Mouse (Mus musculus): Measurements from ENCODE around the gene Top2a. TPM values are rescaled to one million over a fixed set of nuclear protein-coding genes. Genes with fewer than 3 reads are reported as not detected.

The Top2a gene
- 59.2 and 85.6 TPM in 2 replicates for polyA plus RNA-seq (2012; rRNA removed)

DNA sequence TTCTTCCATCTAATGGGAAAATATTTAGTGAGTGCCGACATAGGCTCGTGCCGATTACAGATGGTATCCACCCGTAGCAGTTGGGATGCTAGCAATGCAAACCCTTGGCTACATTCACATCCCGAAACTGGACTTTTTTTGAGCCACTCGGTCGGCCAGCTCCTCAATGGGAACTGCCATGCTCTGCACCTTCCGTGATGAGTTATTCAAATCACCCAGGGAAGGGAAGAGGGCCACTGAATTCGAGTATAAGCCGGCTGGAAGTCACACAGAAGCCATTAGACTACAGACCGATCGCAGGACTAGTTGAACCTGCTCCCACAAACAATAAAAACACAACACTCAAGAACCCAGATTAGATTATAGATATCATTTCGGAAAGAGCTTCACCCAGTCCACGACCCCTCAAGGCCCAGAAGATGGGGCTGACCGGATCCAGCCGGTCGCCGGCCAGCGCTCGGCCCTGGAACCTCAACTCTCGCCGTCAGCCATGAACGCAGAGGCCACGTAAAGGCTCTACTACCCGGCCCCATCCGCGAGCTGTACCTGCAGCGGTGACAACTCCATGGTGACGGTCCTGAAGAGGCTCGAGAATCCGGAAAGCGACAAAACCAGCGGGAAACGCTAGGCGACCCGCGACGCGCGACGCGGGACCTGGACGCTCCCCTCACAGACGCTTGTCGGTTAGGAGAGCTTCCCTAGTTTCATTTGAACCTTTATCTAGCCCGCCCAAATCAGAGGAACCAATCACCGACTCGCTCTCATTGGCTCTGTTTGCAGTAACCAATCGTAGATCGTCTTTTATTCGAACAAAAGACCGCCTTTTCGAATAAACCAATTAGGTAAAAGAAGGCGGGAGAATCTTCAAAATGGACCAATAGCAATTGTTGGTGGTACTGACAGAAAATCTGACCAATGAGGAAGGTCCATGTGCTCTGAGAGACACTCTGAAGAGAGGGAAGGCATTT is at the start of gene Top2a:
Top2a (minus strand) TSS at position 690 of the 968 bp plus-strand sequence.
- Histone ChIP-seq H3K27me3 (ENCODE audit: control insufficient read depth, insufficient read depth, low read length) (no peaks in the 10 kb centered on the region), H3K4me3 (ENCODE audit: control insufficient read depth, insufficient read depth, low read length) (peak within 1 kb of the TSS; percentile 98), H3K27ac (ENCODE audit: control insufficient read depth, insufficient read depth, low read length) (peak within 1 kb of the TSS; percentile 63), H3K36me3 (ENCODE audit: control insufficient read depth, insufficient read depth, low read length) (peaks cover 6% of the 10 kb centered on the region), H3K4me1 (replicated peaks; ENCODE audit: control insufficient read depth, insufficient read depth, low read length) (peaks cover 20% of the 10 kb centered on the region)
- TF ChIP-seq CTCF (IDR thresholded peaks at IDR 0.05; ENCODE audit: borderline replicate concordance, control insufficient read depth, extremely low read depth, insufficient read depth, low read length, poor library complexity) (0 out of 2 replicates have a peak, but pooled peaks have one; percentile 26), POLR2A (IDR thresholded peaks at IDR 0.05; ENCODE audit: control insufficient read depth, extremely low read depth, insufficient read depth, low read length, poor library complexity) (peak; percentile 72; the same call in 1 of the 2 replicates)
- peak; percentile 93 for DNase-seq
- WGBS: under 1% methylated on average over 54 of the region's 54 CpGs

DNA sequence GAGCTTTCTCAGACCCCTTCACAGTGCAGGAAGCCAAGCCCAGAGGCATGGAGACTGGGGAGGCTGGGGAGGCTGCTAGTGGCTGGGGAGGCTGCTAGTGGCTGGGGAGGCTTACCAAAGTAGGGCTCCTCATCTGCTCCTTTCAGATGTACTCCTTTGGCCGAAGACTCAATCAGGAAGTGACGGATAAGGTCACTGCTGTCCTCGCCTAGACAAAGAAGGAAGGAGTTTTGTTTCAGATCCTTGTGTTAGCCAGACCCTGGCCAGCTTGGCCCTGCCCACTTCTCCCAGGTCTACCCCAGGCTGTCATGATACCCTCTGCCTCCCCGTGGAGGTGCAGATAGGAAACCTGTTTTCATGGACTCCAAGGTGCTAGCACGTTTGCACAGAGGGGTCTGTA is 49.8 kb upstream of the Top2a start:
- Histone ChIP-seq H3K36me3 (ENCODE audit: control insufficient read depth, insufficient read depth, low read length) (no peaks in the 10 kb centered on the region), H3K4me3 (ENCODE audit: control insufficient read depth, insufficient read depth, low read length) (no peak overlapping the region), H3K27me3 (ENCODE audit: control insufficient read depth, insufficient read depth, low read length) (no peaks in the 10 kb centered on the region), H3K27ac (ENCODE audit: control insufficient read depth, insufficient read depth, low read length) (no peak overlapping the region), H3K4me1 (replicated peaks; ENCODE audit: control insufficient read depth, insufficient read depth, low read length) (no peaks in the 10 kb centered on the region)
- TF ChIP-seq POLR2A (IDR thresholded peaks at IDR 0.05; ENCODE audit: control insufficient read depth, extremely low read depth, insufficient read depth, low read length, poor library complexity) (no peak), CTCF (IDR thresholded peaks at IDR 0.05; ENCODE audit: borderline replicate concordance, control insufficient read depth, extremely low read depth, insufficient read depth, low read length, poor library complexity) (no peak)
- 79% methylated on average over 5 of the region's 5 CpGs for WGBS
- no peak for DNase-seq

DNA sequence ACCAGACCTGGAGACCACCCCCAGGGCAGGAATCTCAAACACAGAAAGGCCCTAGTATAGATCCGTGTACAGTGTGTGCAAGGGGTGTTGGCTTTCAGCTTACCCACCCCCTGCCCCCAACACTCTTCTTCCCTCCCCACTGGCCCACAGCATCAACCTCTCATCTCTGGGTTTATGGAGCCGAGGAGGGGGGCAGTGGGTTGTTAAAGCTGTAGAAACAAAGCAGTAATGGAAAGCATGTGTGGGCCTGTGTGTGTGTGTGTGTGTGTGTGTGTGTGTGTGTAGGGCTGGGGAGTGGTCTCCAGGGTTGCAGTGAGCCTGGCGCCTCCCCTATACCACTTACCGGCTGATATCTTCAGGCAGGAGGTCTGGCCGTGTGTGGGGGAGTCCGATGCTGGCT is 47.9 kb upstream of the Top2a start:
- no peaks in the 10 kb centered on the region for H3K27me3 ChIP-seq (ENCODE audit: control insufficient read depth, insufficient read depth, low read length)
- peaks cover 9% of the 10 kb centered on the region; the same call in 1 of the 2 replicates for H3K4me1 ChIP-seq (replicated peaks; ENCODE audit: control insufficient read depth, insufficient read depth, low read length)
- 93% methylated on average over 6 of the region's 6 CpGs for WGBS
- no peaks in the 10 kb centered on the region for H3K36me3 ChIP-seq (ENCODE audit: control insufficient read depth, insufficient read depth, low read length)
- no peak overlapping the region for H3K4me3 ChIP-seq (ENCODE audit: control insufficient read depth, insufficient read depth, low read length)
- no peak for DNase-seq
- no peak overlapping the region for H3K27ac ChIP-seq (ENCODE audit: control insufficient read depth, insufficient read depth, low read length)
- TF ChIP-seq CTCF (IDR thresholded peaks at IDR 0.05; ENCODE audit: borderline replicate concordance, control insufficient read depth, extremely low read depth, insufficient read depth, low read length, poor library complexity) (no peak), POLR2A (IDR thresholded peaks at IDR 0.05; ENCODE audit: control insufficient read depth, extremely low read depth, insufficient read depth, low read length, poor library complexity) (no peak)

DNA sequence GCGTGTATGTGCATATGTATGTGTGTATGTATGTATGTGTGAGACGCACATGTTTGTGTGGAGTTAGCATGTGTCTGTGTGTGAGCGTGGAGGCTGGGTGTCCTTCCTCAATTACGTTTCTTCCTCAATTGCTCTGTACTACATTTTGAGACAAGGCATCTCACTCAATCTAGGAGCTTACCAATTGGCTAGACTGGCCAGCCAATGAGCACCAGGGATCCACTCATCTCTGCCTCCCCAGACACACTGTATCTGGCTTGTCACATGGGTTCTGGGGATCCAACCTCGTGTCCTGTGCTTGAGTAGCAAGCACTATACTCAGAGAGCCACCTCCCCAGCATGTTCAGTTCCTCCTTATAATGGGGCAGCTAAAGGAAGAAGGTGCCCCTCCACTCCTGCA is 44.5 kb upstream of the Top2a start:
- TF ChIP-seq POLR2A (IDR thresholded peaks at IDR 0.05; ENCODE audit: control insufficient read depth, extremely low read depth, insufficient read depth, low read length, poor library complexity) (no peak), CTCF (IDR thresholded peaks at IDR 0.05; ENCODE audit: borderline replicate concordance, control insufficient read depth, extremely low read depth, insufficient read depth, low read length, poor library complexity) (no peak)
- 41% methylated on average over 5 of the region's 5 CpGs for WGBS

DNA sequence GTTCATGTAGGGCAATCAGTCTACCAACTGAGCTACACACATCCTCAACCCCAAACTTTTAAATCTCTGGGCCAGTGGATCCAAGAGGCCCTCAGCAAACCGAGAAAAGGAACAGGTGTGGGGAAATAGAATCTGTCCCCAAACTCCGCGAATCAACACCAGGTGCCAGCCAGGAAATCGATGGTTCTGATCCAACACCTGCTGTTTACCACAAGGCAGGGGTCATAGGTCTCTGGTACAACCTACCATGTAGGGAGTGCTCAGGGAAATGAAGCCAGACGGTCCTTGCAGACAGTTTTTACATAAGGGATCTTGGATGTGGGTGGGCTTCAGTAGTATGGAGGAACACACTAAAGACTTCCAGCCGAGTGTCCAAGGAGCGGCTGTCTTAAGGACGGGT is 43.6 kb upstream of the Top2a start:
- TF ChIP-seq POLR2A (IDR thresholded peaks at IDR 0.05; ENCODE audit: control insufficient read depth, extremely low read depth, insufficient read depth, low read length, poor library complexity) (no peak), CTCF (IDR thresholded peaks at IDR 0.05; ENCODE audit: borderline replicate concordance, control insufficient read depth, extremely low read depth, insufficient read depth, low read length, poor library complexity) (no peak)
- no peak for DNase-seq
- H3K4me1 ChIP-seq (replicated peaks; ENCODE audit: control insufficient read depth, insufficient read depth, low read length): peaks cover 9% of the 10 kb centered on the region; the same call in 1 of the 2 replicates
- H3K27me3 ChIP-seq (ENCODE audit: control insufficient read depth, insufficient read depth, low read length): no peaks in the 10 kb centered on the region
- H3K4me3 ChIP-seq (ENCODE audit: control insufficient read depth, insufficient read depth, low read length): no peak overlapping the region
- WGBS: 61% methylated on average over 8 of the region's 8 CpGs
- H3K36me3 ChIP-seq (ENCODE audit: control insufficient read depth, insufficient read depth, low read length): no peaks in the 10 kb centered on the region
- no peak overlapping the region for H3K27ac ChIP-seq (ENCODE audit: control insufficient read depth, insufficient read depth, low read length)

More for the DNA sequence above, 44.5 kb upstream of the Top2a start:
- Histone ChIP-seq H3K4me1 (replicated peaks; ENCODE audit: control insufficient read depth, insufficient read depth, low read length) (peaks cover 9% of the 10 kb centered on the region; the same call in 1 of the 2 replicates), H3K36me3 (ENCODE audit: control insufficient read depth, insufficient read depth, low read length) (no peaks in the 10 kb centered on the region), H3K27me3 (ENCODE audit: control insufficient read depth, insufficient read depth, low read length) (no peaks in the 10 kb centered on the region), H3K4me3 (ENCODE audit: control insufficient read depth, insufficient read depth, low read length) (no peak overlapping the region), H3K27ac (ENCODE audit: control insufficient read depth, insufficient read depth, low read length) (no peak overlapping the region)
- DNase-seq: no peak

DNA sequence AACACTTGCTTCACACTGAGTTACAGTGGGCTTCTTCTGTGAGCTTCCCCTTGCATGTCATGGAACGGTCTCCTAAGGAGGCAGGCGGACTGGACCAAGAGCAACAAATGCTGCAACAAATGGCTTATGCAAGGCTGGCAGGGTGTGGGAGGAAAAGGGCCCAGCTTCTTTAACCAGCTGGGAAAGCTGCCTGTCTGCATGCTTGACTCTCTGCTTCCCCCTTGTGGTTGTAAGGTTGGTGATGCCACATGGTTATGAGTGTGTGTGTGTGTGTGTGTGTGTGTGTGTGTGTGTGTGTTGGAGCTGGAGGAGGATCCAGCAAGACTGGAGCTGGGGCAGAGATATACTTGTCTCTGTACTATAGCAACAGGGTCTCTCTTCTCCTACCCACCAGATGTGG is 42.0 kb upstream of the Top2a start:
- Histone ChIP-seq H3K4me3 (ENCODE audit: control insufficient read depth, insufficient read depth, low read length) (no peak overlapping the region), H3K4me1 (replicated peaks; ENCODE audit: control insufficient read depth, insufficient read depth, low read length) (peaks cover 9% of the 10 kb centered on the region; the same call in 1 of the 2 replicates), H3K27ac (ENCODE audit: control insufficient read depth, insufficient read depth, low read length) (no peak overlapping the region), H3K27me3 (ENCODE audit: control insufficient read depth, insufficient read depth, low read length) (no peaks in the 10 kb centered on the region), H3K36me3 (ENCODE audit: control insufficient read depth, insufficient read depth, low read length) (no peaks in the 10 kb centered on the region)
- WGBS: 46% methylated on average over 2 of the region's 2 CpGs
- TF ChIP-seq POLR2A (IDR thresholded peaks at IDR 0.05; ENCODE audit: control insufficient read depth, extremely low read depth, insufficient read depth, low read length, poor library complexity) (no peak), CTCF (IDR thresholded peaks at IDR 0.05; ENCODE audit: borderline replicate concordance, control insufficient read depth, extremely low read depth, insufficient read depth, low read length, poor library complexity) (peak; percentile 73; the same call in 1 of the 2 replicates)
- peak; percentile 72 for DNase-seq
